Mouse (Mus musculus) embryo, embryonic 9.5 days (tissue): Measurements from ENCODE around the gene Sema4b.

Experiments used
- DNase-seq: peaks from one replicate; pipeline ENCODE4 v3.0.0-alpha.2; 2017; ENCODE audit errors: extremely low spot score

Gene Sema4b

DNA sequence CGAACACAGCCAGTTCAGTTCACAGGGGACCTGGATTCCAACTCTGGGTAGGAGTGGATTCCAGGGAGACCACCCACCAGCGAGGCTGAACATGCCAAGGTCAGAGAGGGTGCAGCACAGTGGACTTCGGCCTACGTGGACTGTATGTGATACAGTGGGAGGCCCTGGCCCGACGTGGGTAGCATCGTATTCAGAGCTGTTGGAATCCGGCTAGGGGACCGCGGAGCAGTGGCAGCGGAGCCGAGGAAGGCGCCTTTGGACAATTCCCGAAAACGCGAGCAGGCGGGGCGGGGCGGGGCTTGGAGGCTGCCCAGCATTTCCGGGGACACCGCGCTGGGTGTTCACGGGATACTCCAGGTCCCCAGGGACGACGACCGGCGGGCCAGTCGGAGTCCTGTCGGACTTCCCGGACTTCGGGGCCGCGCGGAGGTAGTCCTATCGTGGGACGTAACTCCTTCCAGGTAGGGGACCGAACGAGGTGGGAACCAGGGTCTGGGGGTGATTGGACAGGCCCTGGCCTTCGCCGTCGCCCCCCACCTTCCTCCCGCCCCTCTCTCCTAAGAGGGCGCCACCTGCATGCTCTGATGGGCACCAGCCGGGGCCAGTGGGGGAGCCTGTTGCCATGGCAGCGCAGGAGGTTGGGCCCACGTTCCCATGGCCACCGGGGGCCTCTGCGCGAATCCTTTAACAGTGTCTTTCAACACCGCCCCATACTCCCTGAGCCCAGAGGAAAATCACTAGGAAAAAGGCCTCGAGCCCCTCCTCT is at the start of gene Sema4b:
Gene Sema4b, plus strand, starts transcription at position 311 of the 766 bp plus-strand sequence.
- peak; percentile 93 for DNase-seq

DNA sequence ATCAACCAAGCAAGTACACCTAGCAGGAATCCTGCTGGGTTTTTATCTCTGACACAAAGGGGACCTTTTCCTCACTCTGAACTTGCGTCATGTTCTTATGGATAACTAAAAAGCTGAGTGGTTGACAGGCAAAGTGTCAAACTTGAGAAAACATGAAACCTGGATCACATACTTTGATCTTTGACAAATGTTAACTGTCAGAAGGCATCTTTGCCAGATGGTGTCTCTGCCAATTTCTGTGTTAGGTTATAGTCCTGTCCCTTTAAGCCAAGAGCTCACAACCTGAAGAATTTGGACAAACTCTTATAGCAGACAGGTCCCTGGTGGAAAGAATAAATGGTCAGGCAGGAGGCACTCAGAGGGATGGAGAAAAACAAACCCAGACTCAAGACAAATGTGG is 48.3 kb upstream of the Sema4b start:
- DNase-seq = no peak

- DNase-seq = peak; percentile 71
Measured at GRCm38 (mm10) chr7:80140815-80141214, 45.8 kb upstream of the Sema4b start.

DNA sequence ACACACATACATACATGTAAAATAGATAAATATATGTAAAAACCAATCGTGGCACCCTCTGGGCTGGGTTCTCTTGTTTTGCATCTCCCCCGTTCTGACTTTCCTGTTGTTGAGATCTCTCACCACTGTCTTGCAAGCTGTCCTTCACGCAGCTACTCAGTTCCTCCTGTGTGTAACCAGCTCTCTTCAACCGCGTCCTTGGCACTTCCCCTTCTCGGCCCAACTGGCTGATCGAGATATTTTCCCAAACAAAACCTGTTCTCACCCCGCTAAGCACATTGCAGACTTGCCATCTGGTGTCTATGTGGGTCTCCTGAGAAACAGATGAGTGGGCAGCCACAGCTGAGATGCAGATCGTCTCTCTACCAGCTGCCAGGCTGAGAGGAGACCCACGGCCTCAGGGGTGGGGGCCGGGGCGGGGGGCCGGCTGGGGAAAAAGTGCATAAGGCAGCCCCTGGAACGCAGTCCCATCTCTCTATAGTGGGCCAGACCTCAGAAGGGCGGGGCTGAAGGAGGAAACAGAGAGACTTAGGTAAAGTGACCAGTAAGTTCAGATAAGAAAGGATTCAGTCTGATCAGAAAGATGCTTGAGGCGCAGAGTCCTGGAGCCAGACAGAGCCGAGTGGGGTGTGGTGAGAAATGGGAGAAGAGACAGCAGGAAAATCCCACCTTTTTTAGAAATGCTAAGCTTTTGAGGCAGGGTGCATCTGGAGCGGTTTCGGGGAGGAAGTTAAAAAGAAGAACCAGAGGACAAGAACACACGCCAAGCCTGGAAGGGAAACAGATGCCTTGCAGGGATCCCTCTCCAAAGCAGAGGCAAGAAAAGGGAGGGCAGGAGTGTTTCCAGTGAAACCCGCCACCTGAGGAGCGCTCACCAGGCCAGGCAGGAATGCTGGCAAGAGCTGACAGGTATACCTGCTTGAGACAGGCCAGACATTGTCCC is 43.0 kb upstream of the Sema4b start:
- no peak for DNase-seq

GRCm38 (mm10) chr7:80144695-80145094 is 41.9 kb upstream of the Sema4b start:
- no peak for DNase-seq

DNA sequence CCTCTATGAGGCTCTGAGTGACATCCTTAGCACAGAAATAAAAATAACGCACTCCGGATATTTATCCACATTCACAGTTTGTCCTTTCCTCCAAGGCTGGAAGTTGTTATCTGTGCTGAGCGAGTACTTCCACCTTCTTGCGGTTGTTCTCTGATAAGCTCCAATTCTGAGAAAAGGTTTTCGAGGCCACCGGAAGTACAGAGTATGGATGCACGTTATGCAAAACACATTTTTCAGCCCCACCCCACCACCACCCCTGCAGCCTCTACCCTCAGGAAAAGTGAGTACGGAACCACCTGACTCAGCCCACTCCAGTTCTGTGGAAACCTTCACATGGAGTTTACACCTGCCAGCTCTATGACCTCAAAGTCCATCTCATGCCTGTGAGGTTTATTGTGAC is 40.6 kb upstream of the Sema4b start:
- no peak for DNase-seq

DNA sequence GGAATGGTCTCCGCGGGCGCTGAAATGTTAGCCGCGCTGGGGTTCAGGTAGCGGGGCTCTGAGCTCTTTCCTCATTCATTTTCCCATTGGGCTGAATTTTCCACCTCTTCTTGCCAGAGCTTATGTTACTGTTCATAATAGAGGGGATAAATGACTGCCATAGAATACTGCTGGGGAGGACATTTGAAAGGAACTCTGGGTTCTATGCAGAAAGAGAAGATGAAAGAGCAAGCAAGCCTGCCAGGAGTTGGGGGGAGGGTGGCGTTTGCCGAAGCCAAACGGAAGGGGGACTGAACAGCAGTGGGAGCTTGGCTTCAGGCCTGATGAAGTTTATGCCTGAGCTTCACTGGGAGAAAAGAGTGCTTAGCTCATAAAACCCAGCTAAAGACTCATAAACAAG is 37.3 kb upstream of the Sema4b start:
- no peak for DNase-seq

DNA sequence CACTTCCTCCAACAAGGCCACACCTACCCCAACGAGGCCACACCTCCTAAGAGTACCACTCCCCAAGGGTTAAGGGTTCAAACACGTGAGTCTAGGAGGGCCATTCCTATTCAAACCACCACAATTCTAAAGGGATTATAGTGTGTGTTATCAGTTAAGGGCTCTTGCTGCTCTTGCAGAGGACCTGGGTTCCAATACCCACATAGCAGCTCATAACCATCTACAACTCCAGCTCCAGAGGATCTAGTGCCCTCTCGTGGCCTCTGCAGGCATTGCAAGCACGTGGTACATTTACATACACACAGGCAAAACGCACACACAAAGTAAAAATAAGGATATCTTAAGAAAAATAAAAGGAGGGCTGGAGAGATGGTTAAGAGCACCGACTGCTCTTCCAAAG is 34.5 kb upstream of the Sema4b start:
- peak; percentile 29 for DNase-seq

DNA sequence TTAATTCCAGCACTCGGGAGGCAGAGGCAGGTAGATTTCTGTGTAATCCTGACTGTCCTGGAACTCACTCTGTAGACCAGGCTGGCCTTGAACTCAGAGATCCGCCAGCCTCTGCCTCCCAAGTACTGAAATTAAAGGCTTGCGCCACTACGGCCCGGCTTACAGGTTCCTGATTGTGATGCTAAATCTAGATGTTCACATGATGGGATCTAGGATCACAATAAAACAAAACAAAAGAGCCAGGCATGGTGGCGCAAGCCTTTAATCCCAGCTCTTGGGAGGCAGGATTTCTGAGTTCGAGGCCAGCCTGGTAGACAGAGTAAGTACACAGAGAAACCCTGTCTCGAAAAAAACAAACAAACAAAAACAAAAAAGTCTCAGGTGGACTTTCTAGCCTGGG is 33.9 kb upstream of the Sema4b start:
- DNase-seq = no peak

DNA sequence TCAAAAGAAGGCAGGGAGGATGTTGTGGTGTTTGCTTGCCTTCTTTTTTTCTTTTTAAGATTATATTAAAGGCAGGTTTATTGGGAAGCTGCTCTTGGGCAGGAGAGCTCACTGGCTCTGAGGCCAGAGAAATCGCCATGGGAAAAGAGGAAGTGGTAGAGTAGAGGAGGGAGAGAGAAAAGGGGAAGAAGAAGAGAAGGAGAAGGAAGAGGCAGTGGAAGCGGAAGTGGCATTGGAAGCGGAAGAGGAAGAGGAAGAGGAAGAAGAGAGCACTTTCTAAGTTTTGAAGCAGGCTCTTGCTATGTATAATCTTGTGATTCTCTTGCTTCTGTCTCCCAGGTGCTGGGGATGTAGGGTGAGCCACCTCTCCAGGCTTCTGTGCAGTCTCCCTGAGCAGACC is 32.0 kb upstream of the Sema4b start:
- no peak for DNase-seq

DNA sequence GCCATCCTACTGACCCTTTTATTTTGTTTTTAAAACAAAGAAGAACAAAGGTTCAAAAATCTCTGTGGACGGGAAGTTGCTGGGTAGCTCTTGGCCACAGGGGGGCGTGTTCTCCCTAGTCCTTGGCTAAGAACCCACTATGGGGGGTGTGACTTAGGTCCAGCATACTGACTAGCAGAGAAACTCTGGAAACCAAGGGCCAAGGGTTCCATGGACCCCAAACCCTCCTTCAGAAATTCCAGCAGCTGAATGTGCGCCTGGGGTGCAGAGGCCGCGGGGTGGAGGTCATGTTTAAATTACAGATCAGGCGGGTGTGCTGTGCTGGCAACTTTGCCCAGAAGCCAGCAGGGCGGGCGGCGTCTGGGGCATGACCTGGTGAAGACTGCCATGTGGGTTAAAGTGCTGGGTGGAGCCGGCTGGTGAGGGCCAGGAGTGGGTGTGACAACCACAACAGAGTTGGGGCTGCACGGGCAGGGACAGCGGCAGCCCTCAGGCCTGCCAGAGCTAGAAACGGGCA is 29.9 kb upstream of the Sema4b start:
- peak; percentile 56 for DNase-seq

GRCm38 (mm10) chr7:80158496-80159268 is 28.0 kb upstream of the Sema4b start:
- no peak for DNase-seq

- DNase-seq = no peak
Measured at GRCm38 (mm10) chr7:80160293-80160944, 26.2 kb upstream of the Sema4b start.

DNA sequence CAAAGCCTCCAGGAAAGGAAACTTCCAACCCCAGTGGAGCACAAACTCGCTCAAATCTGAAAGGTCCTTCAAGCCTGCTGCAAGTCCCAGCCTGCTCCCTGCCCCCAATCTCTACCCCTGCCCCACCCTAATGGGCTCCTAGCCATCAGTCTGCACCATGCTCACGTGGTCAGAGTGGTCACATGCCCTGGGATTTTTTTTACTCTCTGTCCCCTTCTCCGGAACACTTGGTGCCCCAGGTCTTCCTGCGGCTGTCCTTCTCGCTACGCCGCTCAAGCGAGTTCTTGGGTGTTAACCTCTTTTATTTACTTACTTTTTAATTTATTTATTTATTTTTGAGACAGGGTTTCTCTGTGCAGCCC is 25.7 kb upstream of the Sema4b start:
- DNase-seq = no peak

GRCm38 (mm10) chr7:80165432-80165831 is 21.2 kb upstream of the Sema4b start:
- no peak for DNase-seq

- DNase-seq = no peak
Measured at GRCm38 (mm10) chr7:80166740-80167139, 19.9 kb upstream of the Sema4b start.

DNA sequence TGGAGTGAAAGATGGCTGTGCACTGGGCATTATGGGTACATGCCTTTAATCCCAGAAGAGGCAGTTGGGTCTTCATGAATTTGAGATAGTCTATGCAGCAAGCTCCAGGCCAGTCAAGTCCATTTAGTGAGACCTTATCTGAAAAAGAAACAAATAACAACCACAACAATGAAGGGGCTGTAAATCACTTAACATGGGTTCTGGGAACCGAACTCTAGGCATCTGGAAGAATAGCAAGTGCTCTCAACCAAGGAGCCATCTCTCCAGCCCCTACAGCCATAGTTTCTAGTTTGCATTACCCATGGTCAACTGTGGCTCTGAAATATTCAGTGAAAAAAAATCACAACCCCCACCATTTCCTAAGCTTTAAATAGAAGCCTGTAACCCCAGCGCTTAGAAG is 16.8 kb upstream of the Sema4b start:
- no peak for DNase-seq

- DNase-seq = no peak
Measured at GRCm38 (mm10) chr7:80171345-80171744, 15.3 kb upstream of the Sema4b start.

DNA sequence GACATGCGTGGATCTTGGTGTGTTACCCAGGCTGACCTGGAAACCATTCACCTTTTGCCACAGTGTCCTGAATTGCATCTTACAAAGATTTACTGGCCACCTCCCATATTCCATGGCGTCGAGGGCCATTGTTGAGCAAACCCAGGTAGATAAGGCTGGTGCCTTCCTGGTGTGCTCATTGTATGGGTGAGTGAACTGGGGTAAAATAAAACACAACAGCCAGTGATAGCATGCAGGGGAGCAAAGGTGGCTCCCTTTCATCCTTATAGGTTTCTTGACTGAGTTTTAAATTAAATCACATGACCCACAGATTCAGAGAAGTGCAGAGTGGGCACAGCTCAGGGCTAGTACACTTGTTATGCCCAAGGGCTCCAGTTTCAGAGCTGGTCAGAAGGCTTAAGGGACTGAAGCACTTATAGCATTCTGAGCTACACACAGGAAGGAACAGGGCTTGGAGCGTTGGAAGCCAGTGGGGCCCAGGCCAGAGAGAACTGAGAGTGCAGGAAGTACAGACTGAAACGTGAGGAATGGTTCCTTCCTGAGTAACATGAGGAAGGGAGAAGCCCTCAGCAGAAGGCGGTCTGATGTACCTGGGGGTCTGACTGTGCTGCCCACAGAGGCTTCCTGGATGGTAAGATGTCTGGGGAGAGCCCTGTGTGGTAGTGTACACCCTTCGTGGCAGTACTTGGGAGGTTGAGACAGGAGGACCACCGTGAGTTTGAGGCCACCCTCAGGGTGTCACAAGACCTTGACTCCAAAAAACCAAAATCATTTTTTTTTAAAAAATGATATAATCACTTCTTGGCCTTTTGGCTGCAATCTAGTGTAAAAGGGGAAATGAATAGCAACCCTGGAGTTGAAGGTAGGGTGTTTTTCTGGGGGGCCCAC is 14.3 kb upstream of the Sema4b start:
- DNase-seq = no peak

DNA sequence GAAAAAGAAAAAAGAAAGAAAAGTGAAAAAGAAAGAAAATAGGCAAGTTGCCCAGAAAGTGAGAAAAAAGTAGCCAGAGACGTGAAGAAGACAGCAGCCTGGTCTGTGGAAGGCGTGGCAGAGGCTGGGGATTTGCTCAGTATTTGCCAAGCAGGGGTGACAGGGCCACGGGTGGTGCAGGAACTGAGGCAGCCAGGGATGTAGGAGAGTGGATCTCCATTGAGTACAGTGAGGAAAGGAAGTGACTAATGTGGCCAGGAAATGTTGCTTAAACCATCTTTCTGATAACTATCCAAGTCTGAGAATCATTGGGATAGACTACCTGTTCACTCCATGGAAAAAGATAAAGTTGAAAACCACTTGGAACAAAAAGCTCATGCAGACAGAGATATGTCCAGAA is 10.5 kb upstream of the Sema4b start:
- DNase-seq = no peak
